Mouse (Mus musculus) G1E-ER4 (cell line): ENCODE data around the gene Paqr7. TPM values are rescaled to one million over a fixed set of nuclear protein-coding genes. Genes with fewer than 3 reads are reported as not detected.

Source experiments
- GATA1 ChIP-seq: IDR thresholded peaks from one replicate; pipeline ENCODE4 v1.8.0; 2012; ENCODE audit warnings: low read length, inconsistent platforms
- polyA plus RNA-seq: library from polyadenylated mRNA; stranded (reverse); fragments of >175 nt; gene quantifications from 2 replicates; pipeline ENCODE4 v1.2.3, GENCODE M21; 2012

Gene Paqr7
- polyA plus RNA-seq, 1 experiment = 4.1 TPM

DNA sequence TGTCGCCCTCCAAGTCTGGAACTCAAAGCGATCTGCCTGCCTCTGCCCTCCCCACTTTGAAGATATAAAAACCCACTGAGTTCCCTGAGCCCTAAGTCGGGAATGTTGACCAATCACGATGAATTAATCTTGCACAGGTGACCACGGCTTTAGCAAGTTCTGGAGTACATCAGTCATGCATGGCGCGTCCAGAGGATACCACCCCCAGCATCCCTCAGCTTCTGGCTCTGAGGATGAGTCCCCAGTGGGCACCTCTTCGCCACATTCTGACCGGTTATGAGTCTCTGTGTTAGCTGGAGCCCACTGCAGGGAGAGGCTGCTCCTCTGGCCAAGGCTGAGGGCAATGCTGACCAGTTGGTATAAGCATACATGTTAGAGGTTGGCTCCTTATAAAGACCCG is 12.3 kb upstream of the Paqr7 start:
- TF ChIP-seq GATA1 = no peak

DNA sequence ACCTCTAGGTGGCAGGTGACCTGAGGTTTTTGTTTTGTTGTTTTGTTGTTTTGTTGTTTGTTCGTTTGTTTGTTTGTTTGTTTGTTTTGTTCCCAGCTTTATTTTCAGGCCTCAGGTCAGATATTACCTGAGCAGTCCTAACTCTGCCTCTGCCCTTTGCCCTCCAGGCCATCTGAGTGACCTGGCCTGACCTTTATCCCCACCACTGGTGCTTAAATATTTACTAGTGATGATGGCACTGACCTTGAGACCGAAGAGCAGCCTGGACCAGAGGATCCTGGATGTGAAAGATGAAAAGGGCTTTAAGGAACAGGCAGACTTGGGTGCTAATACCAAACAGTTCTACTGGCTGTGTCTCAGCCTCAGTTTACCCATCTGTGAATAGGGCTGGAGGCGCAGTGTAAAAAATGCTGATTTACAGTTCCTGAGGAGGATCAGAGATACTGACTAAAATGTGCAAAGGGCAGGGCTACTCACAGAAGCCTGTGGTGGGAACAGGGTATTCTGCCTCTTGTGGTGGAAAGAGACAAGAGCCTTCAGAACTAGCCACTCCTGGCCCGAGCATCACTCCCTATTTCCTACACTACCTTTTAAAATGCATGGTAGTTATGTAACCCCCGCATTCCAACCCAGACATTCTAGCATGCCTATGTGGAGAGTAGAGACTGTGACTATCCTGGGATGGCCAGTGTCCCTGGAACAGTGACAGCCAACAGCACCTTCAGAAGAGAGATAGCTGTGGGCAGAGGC is 11.2 kb upstream of the Paqr7 start:
- no peak for TF ChIP-seq GATA1

DNA sequence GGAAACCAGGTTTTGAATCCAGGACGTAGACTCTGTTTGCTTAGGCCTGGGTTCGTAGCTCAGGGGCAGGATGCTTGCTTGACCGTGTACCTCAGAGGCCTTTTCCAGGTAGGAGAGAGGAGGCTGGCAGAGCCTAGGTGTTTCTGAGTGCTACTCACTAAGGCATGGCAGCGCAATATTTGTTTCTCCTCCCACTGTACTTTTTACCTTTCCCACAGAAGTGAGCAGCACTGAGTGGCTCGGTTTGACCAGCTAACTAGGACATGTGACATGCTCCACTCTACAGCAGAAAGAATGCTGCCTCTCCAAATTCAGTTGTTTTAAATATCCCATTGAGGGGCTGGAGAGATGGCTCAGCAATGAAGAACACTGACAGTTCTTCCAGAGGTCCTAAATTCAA is 8.3 kb upstream of the Paqr7 start:
- TF ChIP-seq GATA1 = no peak

DNA sequence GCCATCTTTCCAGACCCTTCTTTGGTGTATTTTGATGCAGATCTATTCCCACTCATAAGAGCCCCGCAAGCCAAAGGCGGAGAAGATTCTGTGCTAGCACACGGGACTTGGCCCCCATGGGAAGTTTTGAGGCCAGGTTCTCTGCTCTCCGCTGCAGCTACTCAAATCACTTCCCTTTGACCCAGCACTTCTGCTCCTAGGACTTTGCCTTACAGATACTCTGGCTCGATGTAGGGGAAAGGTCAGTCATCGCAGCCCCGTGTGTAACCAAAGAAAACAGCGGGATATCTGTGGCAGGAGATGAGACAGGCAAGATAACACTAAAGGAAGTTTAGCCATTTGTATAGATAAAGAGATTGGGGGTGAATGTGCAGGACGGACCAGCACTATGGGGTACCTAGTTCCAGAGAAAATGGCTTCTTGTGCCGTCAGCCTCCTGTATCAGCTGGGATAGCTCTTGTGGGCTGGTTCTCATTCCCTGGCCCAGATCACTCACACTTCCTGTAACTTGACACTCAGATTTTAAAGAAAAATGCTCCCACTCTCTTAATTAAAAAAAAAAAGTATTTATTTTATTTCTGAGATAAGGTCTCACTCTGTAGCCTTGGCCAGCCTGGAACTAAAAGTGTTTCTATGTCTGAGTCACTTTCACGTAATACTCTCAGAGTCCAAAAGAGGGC is 6.4 kb upstream of the Paqr7 start:
- no peak for TF ChIP-seq GATA1

DNA sequence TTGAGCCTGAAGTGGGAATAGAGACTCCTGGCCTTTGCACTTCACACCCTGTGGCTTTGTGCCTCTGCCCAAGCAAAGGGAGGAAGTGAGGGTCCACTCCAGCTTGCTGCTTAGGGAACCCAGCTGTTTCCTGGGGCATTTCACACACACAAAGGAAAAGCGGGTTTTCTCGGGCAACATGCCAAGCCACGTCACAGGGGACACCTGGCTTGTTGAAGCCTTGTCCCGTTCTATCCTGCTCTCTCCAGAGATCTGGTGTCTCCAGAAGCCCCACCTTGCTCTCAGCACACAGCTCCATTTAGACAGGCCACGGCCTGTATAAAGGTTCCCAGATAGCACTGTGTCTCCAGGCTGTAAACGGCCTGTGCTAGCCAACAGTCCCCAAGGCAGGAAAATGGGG is 4.8 kb upstream of the Paqr7 start:
- TF ChIP-seq GATA1 = no peak

DNA sequence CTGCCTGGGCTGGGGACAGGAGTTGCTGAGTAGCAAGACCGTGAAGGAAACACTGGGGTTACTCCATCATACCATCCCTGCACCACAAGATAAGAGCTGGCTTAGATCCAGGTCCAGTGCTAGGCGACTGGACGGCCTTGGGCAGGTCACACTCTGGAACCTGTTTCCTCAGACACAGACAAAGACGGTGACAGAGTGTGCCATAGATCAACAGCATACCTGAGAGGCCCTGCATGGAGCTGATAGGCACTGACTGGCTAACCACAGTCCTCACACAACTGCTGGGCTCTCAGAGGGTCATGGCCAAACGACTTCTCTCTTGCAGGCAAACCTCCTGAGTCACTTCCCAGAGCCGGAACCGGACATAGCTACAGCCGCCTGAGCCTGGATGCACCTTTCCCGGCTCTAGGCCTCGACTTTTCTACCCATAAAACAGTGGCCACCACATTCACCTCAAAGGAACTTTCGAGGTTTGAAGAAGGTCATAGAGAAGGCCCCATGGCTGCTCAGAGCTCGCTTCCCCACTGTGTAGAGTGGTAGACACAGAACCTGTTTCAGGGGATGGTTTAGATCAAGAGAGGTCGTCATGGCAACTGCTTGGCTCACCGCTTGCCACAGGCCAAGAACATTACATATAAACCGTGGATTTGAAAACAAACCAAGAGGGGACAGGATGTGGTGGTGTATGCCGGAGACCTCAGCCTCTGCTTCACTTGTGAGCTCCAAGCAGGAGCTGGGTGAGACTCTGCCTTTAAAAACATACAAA is 1.5 kb upstream of the Paqr7 start:
- peak; percentile 71 for TF ChIP-seq GATA1

DNA sequence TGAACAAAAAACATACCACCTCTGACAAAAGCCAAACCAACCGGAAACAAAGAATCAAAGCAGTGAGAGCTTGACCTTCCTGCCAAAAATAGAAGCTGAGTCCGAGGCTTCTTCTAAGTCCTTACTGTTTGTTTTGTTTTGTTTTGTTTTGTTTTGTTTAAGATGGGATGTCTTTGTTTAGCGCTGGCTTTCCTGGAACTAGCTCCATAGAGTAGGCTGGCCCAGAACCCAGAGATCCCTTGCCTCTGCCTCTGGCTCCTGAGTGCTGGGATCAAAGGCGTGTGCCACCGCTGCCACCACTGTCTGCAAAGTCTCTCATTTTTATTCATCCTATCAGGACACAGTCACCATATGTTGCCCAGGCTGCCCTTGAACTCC is 962 bp upstream of the Paqr7 start:
- TF ChIP-seq GATA1 = no peak

DNA sequence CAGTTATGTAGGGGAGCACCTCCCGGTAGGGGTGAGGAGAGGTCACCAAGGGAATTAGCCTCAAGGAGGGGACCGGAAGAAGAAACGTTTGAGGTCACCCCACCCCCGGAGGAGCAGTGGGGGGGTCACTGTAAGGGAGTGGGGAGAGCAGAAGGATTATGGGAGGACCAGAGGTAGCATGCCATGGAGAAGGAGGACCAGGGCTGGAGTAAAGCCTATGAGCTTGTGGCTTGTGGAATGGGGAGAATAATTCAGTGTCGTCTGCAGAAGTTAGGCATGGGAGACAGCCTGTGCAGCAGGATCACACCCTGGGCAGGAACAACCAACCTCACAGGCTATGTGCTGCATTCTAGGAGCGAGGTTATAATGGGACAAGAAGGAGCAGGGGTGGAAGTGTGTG is 726 bp downstream of the Paqr7 start:
- TF ChIP-seq GATA1 = no peak

DNA sequence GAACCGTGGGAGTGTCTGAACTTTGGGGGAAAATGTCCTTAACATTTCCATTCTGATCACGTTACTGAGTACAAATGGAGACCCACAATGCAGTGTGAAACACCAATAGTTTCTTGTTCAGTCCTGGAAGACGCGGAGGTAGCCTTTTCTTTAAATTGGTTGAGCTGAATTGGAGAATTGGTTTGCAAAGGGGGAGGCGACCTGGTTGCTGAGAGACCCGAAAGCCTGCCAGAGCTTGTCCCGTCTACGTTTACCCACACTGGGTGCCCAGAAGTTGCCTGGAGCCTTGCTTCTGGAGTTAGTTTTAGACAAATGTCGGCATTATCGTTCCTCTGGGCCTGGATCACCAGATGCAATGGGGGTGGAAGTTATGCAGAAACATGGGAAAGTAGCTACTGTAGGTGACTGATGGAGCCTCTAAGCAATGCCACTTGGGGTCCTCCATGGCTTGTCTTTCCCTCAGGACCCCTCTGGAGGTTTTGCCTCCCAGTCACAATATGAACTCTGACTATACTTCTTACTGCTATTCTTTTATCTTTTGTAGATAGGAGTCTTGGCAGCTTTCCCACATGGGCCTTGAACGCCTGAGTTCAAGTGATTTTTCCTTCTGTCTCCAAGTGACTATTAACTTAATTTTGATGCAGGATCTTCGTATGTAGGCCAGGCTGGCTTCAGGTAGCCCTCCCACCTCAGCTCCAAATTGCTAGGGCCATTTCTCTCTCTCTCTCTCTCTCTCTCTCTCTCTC is 1.7 kb downstream of the Paqr7 start:
- no peak for TF ChIP-seq GATA1

DNA sequence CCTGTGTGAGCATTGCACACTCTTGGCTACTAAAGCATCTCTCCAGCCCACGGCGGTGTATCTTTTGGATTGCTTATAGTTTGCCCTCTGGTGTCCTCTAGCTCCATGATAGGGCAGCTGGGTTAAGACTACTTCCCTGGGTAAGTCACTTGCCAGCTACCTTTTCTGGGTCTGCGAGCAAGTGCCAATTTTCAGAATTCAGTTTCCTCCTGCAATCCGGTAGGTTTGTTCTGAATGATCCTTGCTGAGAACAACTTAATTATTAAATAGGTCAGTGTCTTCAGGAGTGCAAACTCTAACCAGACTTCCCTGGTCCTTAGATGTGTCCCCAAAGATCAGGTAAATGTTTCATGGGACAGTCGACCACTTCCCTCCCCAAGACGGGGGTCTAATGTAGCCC is 4.6 kb downstream of the Paqr7 start:
- TF ChIP-seq GATA1 = no peak

DNA sequence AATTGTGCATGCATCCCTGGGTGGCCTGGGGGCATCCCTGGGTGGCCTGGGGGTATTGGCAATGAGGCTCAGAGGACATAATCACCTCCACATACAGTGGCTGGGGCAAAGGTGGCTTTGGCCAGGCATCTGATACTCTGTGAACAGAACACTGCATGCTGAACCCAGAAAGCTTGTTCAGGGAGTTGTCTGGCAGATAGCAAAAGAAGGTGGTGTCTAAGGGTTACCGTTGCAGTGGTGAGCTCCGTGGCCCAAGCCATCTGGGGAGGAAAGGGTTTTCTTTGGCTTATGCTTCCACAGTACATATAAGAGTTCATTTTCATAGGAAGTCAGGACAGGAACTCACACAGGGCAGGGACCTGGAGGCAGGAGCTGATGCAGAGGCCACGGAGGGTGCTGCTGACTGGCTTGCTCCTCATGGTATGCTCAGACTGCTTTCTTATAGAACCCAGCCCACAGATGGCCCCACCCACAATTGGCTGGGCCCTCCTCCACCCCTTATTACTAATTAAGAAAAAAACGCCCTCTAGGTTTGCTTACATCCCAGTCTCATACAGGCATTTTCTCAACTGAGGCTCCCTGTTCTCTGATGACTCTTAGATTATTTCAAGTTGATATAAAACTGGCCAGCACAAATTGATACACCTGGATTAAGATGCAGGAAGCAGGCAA is 7.3 kb downstream of the Paqr7 start:
- no peak for TF ChIP-seq GATA1

DNA sequence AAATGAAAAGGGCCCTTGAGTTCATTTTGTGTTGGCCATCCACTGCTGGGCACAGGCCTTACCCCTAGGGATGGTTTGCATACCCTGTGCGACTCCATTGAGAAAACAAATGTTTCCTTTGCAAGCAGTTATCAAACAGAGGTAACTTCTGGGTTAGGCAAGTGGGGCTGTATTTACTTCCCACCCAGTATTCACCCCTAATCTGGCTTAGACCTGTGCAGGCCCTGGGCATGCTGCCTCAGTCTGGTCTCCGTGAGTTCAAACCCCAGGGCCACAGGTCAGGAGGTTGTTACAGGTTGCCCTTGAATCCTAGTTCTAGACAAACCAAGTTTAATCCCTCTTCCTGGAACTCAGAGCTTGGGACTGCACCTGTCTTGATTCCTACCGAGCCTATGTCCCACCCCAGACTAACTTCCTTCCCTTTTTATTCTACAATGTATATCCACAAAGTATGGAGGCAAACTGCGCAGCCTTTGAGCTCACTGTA is 8.8 kb downstream of the Paqr7 start:
- TF ChIP-seq GATA1 = no peak

DNA sequence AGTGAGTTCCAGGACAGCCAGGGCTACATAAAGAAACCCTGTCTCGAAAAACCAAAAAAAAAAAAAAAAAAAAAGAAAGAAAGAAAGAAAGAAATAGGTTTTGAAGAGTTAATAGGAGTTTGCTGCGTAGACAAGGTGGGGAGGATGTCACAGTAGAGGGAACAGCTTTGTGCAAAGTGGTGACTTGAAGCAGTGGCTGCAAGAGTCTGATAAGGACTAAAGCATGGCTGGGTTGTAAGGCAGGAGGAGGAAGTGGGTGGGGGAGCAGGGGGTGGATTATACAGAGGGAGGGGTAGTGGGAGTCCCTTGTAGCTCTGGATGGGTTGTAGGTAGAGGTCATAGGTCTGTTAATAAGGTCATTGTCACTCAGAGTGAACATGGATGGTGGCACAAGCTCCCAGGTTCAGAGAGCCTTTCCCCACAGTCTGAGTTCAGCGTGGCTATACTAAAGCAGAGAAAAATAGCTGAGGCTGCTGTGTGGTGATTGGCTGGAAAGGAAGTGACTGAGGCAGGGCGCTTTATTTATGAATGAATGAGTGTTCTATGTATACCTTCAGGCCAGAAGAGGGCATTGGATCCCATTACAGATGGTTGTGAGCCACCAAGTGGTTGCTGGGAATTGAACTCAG is 9.6 kb downstream of the Paqr7 start:
- TF ChIP-seq GATA1 = no peak

DNA sequence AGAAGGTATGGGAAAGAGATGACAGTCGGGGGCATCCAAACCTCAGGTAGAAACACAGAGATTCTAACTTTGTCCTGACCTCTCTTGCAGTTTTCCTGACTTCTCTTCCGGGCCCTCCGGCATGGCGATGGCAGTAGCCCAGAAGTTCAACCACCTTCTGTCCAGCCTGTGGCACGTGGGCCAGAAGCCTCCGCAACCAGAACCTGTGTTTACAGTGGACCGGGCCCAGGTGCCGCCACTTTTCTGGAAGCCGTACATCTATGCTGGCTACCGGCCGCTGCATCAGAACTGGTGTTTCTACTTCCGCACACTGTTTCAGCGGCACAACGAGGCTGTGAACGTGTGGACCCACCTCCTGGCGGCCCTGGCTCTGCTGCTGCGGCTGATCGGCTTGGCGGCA is 10.2 kb downstream of the Paqr7 start:
- TF ChIP-seq GATA1 = no peak

DNA sequence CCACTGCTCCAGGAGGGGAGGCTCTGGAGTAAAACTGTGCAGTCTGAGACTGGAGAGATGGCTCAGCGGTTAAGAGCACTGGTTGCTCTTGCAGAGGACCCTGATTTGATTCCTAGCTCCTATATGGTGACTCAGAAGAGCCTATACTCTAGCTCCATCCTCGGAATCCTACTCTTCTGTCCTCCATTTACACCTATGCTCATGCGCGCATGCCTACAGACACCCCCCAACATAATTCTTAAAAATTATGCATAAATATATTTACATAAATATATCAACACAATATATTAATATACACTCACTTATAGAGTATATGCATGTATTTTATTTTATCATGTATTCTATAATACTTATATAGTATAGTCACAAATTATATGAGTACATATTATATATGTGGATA is 13.9 kb downstream of the Paqr7 start:
- TF ChIP-seq GATA1 = no peak
